Mouse (Mus musculus) liver, embryonic 15.5 days (tissue): ENCODE measurements around the gene Ttll8. TPM values are rescaled to one million over a fixed set of nuclear protein-coding genes. Genes with fewer than 3 reads are reported as not detected.

ENCODE experiments used
- ATAC-seq: fragments of 200-750 bp; cut with Nextera tagmentation; 2 replicates; pipeline ENCODE4 v1.8.0; 2017; ENCODE audit warnings: moderate number of reproducible peaks, mild to moderate bottlenecking, moderate library complexity; ENCODE audit not compliant: insufficient read depth
- H3K27ac ChIP-seq: fragments of 300-500 bp; sonication (generic); replicated peaks from 2 replicates; pipeline ENCODE4 v1.5.1; 2015; ENCODE audit warnings: mild to moderate bottlenecking, inconsistent platforms
- H3K27me3 ChIP-seq: fragments of 300-500 bp; sonication (generic); 2 replicates; pipeline ENCODE4 v1.6.1; 2015; ENCODE audit warnings: mild to moderate bottlenecking, inconsistent platforms
- H3K36me3 ChIP-seq: fragments of 300-500 bp; sonication (generic); replicated peaks from 2 replicates; pipeline ENCODE4 v1.6.1; 2015; ENCODE audit warnings: moderate library complexity, mild to moderate bottlenecking, inconsistent platforms
- H3K4me1 ChIP-seq: fragments of 300-500 bp; sonication (generic); replicated peaks from 2 replicates; pipeline ENCODE4 v1.6.1; 2015; ENCODE audit warnings: inconsistent platforms
- H3K4me2 ChIP-seq: fragments of 300-500 bp; sonication (generic); 2 replicates; pipeline ENCODE4 v1.6.1; 2015; ENCODE audit warnings: moderate library complexity, mild to moderate bottlenecking, inconsistent platforms
- H3K4me3 ChIP-seq: fragments of 300-500 bp; sonication (generic); replicated peaks from 2 replicates; pipeline ENCODE4 v1.5.1; 2015; ENCODE audit warnings: mild to moderate bottlenecking, inconsistent platforms
- H3K9ac ChIP-seq: fragments of 300-500 bp; sonication (generic); 2 replicates; pipeline ENCODE4 v1.6.1; 2015; ENCODE audit warnings: moderate library complexity, mild to moderate bottlenecking, inconsistent platforms
- H3K9me3 ChIP-seq: fragments of 300-500 bp; sonication (generic); replicated peaks from 2 replicates; pipeline ENCODE4 v1.6.1; 2016; ENCODE audit warnings: inconsistent platforms
- WGBS: fragments of 180-500 bp; shearing (Covaris S2); methylation state at CpG from one replicate; pipeline ENCODE4 v1.1.7; 2015; ENCODE audit warnings: mixed read lengths; ENCODE audit not compliant: insufficient replicate concordance; 5-methylcytosine and 5-hydroxymethylcytosine counted together
- polyA plus RNA-seq: library from polyadenylated mRNA; unstranded; fragments of >200 nt; fragmentation: Nextera tagmentation; extraction: Ambion mirVana; gene quantifications from 2 replicates; pipeline ENCODE4 v1.2.1, GENCODE M21; 2015

Gene Ttll8
- polyA plus RNA-seq, 1 experiment from 2014 or later: not detected

DNA sequence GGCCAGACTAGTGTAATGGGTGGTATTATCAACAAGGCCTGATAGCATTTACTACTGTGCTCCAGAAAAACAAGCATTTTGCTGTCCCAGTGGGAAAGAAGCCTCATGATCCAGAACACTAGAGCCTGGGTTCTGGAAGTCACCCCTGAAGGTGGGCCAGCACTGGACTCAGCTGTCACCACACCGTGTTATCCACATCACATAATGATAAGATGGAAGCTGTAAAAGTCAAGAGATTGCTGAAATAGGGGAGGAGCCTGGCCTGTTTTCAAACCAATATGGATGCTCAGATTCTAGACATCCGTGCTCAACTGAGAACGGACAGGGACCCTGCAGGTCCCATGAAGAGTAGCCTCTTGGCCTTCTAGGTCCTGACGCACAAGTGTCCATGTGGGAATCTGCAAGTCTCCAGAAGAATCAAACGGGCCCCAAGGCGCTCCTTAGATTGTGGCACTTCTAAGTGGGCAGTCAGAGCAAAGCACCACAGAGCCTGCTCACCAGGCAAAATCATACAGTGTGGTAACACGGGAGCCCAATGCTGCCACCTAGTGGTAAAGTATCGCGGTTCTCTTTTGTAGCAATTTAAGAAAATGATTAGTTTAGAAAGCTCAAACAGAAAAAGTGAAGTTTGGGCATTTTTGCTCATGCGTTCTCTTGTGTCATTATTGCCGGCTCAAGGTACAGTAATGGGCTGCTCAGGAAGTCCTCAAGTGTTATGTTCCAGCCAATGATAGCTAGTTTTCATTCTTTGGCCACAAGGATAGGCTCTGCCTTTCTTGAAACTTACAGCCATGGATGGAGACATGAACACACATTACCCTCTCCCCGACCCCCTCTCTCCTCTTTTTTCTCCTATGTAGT lies 32.9 kb downstream of the Ttll8 start:
- Histone ChIP-seq H3K4me3 (no peak overlapping the region), H3K27ac (no peak overlapping the region), H3K9ac (no peak overlapping the region), H3K27me3 (no peaks in the 10 kb centered on the region), H3K9me3 (no peaks in the 10 kb centered on the region), H3K4me1 (no peaks in the 10 kb centered on the region), H3K36me3 (no peaks in the 10 kb centered on the region), H3K4me2 (no peak overlapping the region)
- WGBS: 23% methylated on average over 12 of the region's 12 CpGs
- no peak for ATAC-seq

DNA sequence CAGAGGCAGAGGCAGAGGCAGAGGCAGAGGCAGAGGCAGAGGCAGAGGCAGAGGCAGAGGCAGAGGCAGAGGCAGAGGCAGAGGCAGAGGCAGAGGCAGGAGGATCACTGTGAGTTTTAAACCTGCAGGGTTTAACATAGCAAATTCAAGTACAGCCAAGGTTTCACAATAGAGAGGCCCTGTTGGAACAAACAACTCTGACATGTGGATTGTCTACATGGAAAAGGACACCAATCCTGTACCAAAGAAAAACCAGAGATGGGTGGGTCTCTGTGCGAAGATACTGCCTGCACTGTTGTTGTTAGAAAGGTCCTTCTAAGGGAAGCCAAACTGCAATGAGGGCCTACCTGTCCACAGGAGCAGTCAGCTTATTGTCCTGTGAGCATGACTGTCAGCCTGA lies 34.2 kb downstream of the Ttll8 start:
- no peaks in the 10 kb centered on the region for H3K4me1 ChIP-seq
- H3K4me3 ChIP-seq: no peak overlapping the region
- no peak overlapping the region for H3K9ac ChIP-seq
- H3K4me2 ChIP-seq: no peak overlapping the region
- no peaks in the 10 kb centered on the region for H3K27me3 ChIP-seq
- WGBS: 63% methylated on average over 1 of the region's 1 CpGs
- ATAC-seq: no peak
- no peak overlapping the region for H3K27ac ChIP-seq
- no peaks in the 10 kb centered on the region for H3K36me3 ChIP-seq
- no peaks in the 10 kb centered on the region for H3K9me3 ChIP-seq

DNA sequence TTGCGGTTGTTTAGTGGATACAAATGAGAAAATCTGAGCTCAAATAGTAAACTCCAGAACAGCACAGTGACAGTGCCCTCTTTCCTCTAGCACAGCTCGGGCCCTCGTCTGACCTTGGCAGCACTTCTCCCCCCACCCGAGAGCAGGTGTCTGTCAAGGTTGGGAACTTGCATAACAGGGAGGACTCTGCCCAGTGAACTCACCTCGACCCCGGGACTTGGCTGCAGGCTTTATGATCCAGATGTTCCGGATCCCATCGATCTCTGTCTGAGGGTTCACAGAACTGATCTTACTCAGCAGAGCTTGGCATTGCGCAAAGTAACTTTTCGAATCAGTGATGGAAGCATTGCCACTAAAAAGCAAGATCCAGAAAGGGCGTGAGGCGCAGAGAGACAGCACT lies 34.9 kb downstream of the Ttll8 start:
- no peak overlapping the region for H3K27ac ChIP-seq
- no peaks in the 10 kb centered on the region for H3K4me1 ChIP-seq
- WGBS: 55% methylated on average over 12 of the region's 12 CpGs
- no peaks in the 10 kb centered on the region for H3K36me3 ChIP-seq
- peak; percentile 67; the same call in 1 of the 2 replicates for ATAC-seq
- no peaks in the 10 kb centered on the region for H3K27me3 ChIP-seq
- H3K9ac ChIP-seq: no peak overlapping the region
- no peak overlapping the region for H3K4me2 ChIP-seq
- no peak overlapping the region for H3K4me3 ChIP-seq
- no peaks in the 10 kb centered on the region for H3K9me3 ChIP-seq

DNA sequence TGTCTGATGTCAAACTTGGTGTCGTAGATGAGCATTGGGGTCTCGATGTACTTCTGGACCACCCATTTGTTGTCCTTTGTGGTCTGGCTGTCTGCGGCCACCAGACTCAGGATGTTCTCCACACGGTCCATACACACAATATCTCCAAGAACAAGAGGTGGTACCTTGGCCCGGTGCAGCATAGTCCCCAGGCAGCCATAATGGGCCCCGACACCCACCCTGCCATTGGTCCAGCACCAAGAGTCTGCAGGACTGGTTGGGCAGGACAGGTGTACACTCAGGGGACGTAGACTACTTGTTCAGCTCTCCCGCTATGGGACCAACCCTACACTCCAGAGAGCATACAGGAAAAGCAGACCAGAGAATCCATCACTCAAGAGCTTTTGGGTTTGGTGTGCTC lies 37.1 kb downstream of the Ttll8 start:
- H3K9me3 ChIP-seq: no peaks in the 10 kb centered on the region
- no peaks in the 10 kb centered on the region for H3K27me3 ChIP-seq
- ATAC-seq: no peak
- no peak overlapping the region for H3K27ac ChIP-seq
- no peak overlapping the region for H3K9ac ChIP-seq
- no peak overlapping the region for H3K4me3 ChIP-seq
- no peaks in the 10 kb centered on the region for H3K4me1 ChIP-seq
- WGBS: 69% methylated on average over 8 of the region's 8 CpGs
- H3K36me3 ChIP-seq: no peaks in the 10 kb centered on the region
- no peak overlapping the region for H3K4me2 ChIP-seq

DNA sequence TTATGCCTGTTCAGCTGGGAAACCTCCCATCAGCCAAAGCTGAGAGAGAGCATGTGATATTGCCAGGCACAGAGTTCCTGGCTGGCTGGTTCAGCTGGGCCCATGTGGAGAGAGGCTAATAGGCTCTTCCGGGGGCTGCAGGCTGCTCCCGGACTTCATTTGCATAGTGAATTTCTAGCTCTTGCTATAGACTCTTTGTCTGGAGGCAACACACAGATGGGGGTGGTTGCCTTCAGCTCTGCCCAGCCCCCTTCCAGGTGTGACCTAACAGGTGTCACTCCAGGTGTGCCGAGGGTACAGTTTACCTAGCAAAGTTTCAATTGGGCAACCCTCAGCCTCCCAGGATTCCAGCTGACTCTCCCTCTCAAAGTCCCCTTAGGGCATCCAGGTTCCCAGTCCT lies 37.9 kb downstream of the Ttll8 start:
- no peaks in the 10 kb centered on the region for H3K4me1 ChIP-seq
- no peak overlapping the region for H3K27ac ChIP-seq
- no peaks in the 10 kb centered on the region for H3K36me3 ChIP-seq
- no peak overlapping the region for H3K9ac ChIP-seq
- 47% methylated on average over 3 of the region's 3 CpGs for WGBS
- no peak overlapping the region for H3K4me3 ChIP-seq
- H3K27me3 ChIP-seq: no peaks in the 10 kb centered on the region
- H3K9me3 ChIP-seq: no peaks in the 10 kb centered on the region
- no peak for ATAC-seq
- no peak overlapping the region for H3K4me2 ChIP-seq

DNA sequence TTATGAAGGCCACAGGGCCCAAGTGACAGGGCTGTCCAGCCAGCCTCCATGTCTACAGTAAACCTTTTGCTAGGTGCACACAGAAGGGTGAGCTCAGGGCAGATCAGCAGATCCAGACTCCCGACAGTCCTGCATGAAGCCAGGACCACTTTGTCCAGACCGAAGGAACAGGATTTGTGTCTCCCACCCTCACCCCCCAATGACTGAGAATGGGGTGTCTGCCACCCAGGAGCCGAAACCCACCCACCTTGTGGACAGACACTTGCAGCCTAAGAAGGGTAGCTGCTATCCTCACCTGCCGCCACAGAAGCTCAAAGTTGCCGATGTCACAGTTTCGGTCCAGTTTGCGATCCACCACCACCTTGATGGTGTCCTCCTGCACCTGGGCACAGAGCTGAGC lies 39.2 kb downstream of the Ttll8 start:
- no peak overlapping the region for H3K27ac ChIP-seq
- no peaks in the 10 kb centered on the region for H3K36me3 ChIP-seq
- H3K9ac ChIP-seq: no peak overlapping the region
- no peaks in the 10 kb centered on the region for H3K9me3 ChIP-seq
- no peak overlapping the region for H3K4me3 ChIP-seq
- H3K27me3 ChIP-seq: no peaks in the 10 kb centered on the region
- WGBS: 73% methylated on average over 7 of the region's 7 CpGs
- no peak for ATAC-seq
- no peak overlapping the region for H3K4me2 ChIP-seq
- no peaks in the 10 kb centered on the region for H3K4me1 ChIP-seq

DNA sequence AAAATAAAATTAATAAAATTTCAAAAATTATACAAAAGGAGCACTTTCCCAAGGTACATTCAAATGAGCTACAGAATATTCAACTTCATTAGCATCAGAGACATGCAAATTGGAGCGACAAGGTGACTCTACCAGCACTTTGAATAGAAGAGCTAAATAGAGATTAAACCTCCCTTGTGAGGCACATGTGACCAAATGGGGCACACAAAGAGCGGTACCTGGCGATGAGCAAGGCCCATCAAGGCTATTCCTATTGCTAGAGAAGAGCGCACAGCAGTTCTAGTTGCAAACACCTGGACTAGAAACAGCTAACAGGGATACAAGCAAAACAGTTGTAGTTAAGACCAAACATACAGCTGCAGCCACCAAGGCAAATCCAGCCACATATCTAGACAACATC lies 47.9 kb downstream of the Ttll8 start:
- no peak for ATAC-seq
- WGBS: 62% methylated on average over 4 of the region's 4 CpGs

DNA sequence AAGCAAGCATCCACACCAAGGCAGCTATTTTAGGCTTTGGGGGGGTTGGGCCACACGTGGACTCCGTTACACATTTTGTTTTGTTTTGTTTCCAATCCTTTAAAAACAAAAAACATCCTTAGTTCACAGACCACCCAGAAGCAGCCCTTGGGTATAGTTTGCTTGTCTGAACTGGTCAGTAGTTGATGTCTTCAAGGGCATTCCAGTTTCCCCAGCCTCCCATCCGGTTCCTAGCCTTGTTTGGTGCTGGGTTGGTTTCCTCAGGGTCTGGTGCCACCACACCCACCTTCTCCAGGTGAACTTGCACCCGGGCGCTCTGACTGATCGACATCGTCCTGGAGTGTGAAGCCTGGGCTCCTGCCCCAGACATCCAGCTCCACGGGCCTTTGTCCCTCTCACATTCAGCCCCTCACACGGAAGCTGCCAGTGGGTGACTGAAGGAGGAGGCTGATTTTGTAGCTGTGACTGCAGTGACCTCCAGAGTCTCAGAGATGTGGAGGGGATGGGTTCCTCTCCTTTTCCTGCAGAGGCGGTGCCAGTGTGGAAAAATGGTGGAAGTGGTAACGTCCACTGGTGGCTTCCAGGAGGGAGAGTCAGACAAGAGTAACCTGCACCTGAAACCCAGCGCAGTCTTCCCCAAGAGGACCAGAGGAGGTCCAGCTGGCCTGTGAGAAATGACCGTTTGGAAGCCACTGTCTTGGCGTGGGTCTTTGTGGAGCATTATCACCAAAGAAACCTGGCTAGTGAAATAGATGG lies 50.0 kb downstream of the Ttll8 start:
- H3K9ac ChIP-seq: no peak overlapping the region
- no peaks in the 10 kb centered on the region for H3K9me3 ChIP-seq
- H3K4me2 ChIP-seq: no peak overlapping the region
- no peaks in the 10 kb centered on the region for H3K4me1 ChIP-seq
- no peak overlapping the region for H3K27ac ChIP-seq
- ATAC-seq: no peak
- WGBS: 58% methylated on average over 14 of the region's 14 CpGs
- no peak overlapping the region for H3K4me3 ChIP-seq
- no peaks in the 10 kb centered on the region for H3K36me3 ChIP-seq
- H3K27me3 ChIP-seq: no peaks in the 10 kb centered on the region

More for the DNA sequence above, 47.9 kb downstream of the Ttll8 start:
- Histone ChIP-seq H3K4me1 (no peaks in the 10 kb centered on the region), H3K27me3 (no peaks in the 10 kb centered on the region), H3K9ac (no peak overlapping the region), H3K9me3 (no peaks in the 10 kb centered on the region), H3K4me3 (no peak overlapping the region), H3K36me3 (no peaks in the 10 kb centered on the region), H3K4me2 (no peak overlapping the region), H3K27ac (no peak overlapping the region)

DNA sequence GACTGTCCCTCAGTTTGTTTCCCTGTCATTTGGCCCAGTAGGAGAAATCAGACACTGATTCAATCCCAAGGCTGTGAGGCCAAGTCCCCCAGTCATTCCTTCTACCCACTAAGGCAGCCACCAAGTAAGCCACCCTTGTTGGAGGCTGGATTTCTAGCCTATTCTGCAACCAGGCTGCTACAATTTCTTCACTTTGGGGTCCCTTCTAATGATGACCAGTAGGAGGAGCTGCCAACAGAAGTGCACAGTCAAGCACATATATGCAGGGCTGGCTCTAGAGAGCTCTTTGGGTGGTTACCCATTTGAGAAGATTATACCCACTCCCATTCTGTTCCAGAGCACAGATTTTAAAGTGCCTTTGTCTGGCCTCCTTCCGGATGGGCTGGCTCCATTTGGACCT lies 51.1 kb downstream of the Ttll8 start:
- H3K9ac ChIP-seq: no peak overlapping the region
- H3K27ac ChIP-seq: no peak overlapping the region
- WGBS: 63% methylated on average over 1 of the region's 1 CpGs
- H3K9me3 ChIP-seq: no peaks in the 10 kb centered on the region
- H3K4me2 ChIP-seq: no peak overlapping the region
- no peaks in the 10 kb centered on the region for H3K4me1 ChIP-seq
- no peaks in the 10 kb centered on the region for H3K36me3 ChIP-seq
- H3K27me3 ChIP-seq: no peaks in the 10 kb centered on the region
- ATAC-seq: no peak
- H3K4me3 ChIP-seq: no peak overlapping the region

DNA sequence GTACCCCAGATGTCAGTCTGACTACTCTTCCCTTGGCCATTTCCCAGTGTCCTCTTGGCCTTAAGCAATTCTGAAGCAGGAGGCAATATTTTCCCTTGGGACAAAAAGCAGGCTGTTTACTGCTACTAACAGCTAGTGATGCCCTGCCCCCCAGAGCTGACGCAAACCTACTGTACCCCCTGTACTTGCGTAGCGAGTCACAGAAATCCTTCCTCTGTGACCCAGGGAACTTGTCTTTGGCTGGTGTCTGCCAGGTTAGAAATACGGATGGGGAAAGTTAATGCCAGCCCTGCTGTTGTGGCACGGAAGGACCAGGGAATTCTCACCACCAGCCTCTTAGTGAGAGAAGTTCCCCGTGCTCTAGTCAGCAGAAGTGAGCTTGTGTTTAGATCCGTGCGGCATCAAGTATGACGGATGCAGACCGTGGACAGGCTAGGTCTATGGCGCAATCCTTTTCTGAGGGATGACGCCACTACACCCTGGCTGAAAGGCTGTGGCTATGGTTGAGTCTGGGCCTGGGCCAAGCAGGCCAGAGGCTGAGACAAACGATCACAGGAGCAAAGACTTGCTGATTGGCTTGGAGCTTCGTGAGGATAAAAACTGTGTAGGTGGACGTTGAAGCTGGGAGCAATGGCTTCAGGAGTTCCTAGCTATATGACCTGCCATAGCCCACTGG lies 51.9 kb downstream of the Ttll8 start:
- Histone ChIP-seq H3K27ac (no peak overlapping the region), H3K9ac (no peak overlapping the region), H3K36me3 (no peaks in the 10 kb centered on the region), H3K9me3 (no peaks in the 10 kb centered on the region), H3K4me2 (no peak overlapping the region), H3K4me1 (no peaks in the 10 kb centered on the region), H3K4me3 (no peak overlapping the region), H3K27me3 (no peaks in the 10 kb centered on the region)
- ATAC-seq: peak; percentile 56; the same call in 1 of the 2 replicates
- WGBS: 58% methylated on average over 15 of the region's 15 CpGs

DNA sequence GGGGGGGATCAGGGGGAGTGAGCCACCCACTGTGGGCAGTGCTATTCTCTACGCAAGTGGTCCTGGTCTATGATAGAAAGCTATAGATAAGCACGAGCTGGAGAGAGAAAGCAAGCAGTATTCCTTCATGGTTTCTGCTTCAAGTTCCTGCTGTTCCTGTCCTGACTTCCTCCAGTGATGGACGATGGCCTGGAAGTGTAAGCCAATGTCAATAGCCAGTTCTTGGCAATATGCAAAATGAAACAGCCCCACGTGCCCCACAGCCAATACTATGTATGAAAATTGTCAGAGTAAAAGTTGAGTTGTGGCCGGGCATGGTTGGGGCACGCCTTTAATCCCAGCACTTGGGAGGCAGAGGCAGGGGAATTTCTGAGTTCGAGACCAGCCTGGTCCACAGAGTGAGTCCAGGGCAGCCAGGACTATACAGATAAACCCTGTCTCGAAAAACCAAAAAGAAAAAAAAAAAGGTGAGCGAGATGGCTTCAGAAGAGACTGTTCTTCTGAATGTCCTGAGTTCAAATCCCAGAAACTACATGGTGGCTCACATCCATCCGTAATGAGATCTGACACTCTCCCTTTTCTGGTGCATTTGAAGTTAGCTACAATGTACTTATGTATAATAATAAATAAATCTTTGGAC lies 57.8 kb downstream of the Ttll8 start:
- no peak overlapping the region for H3K4me2 ChIP-seq
- H3K9me3 ChIP-seq: no peaks in the 10 kb centered on the region
- peaks cover 9% of the 10 kb centered on the region; the same call in 1 of the 2 replicates for H3K27me3 ChIP-seq
- no peak overlapping the region for H3K9ac ChIP-seq
- H3K4me1 ChIP-seq: peaks cover 1% of the 10 kb centered on the region
- no peak for ATAC-seq
- H3K4me3 ChIP-seq: no peak overlapping the region
- no peaks in the 10 kb centered on the region for H3K36me3 ChIP-seq
- WGBS: 58% methylated on average over 10 of the region's 10 CpGs
- H3K27ac ChIP-seq: no peak overlapping the region
